Mouse (Mus musculus): ENCODE results near the gene Ddr1.

Ddr1 gene

DNA sequence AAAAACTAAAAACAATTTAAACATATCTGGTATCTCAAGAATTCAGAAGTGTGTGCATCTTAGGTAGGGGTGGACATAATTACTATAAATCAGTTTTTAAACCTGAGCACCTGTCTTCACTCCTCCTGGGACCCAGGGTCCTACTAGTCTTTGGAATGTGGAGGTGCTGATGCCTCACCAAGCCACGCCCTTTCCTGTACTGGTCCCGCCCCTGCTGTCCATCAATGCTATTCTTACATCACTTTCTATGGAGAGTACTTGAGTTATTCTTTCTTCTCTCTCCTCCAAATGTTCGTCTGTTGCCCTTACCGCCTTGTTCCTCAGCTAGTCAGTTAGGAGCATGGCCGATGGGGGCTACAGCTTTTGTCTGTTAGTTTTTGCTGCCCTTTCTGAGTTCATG, 68.1 kb downstream of the Ddr1 start:
- DNase-seq (ENCODE audit: low read depth, low spot score) = peak; percentile 72

DNA sequence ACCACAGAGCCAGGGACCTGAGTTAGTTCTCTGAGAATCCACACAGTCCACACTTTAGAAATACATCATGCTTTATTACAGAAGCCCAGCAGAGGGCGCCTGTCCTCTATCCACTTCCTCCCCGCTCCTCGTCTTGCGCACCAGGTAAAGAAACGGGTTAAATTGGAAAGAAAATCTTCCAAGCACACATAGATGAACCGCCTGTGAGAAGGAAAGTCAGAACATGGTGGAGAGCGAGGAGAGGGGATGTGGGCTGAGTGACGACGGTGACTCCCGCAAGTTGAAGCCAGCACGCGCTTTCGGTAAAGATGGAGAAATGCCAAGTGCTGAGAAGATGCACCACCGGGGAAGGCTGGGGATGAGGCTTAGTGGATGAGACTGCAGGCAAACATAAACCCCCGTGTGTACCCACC, 68.7 kb downstream of the Ddr1 start:
- peak; percentile 90 for DNase-seq (ENCODE audit: low read depth, low spot score)

DNA sequence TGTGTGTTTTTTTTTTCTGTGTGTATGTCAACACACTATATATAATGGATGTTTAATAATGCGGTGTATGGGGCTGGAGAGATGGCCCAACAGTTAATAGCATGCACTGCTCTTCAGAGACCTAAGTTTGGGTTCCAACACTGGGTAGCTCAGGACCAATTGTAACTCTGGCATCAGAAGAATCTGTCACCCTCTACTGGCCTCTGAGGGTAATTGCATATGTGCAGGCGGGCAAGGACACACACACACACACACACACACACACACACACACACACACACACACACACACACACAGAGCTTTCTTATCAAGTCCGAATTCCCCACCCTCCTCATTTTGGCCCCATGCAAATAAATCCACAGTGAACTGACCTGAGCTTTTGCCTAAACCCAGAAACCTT, 69.2 kb downstream of the Ddr1 start:
- DNase-seq (ENCODE audit: low read depth, low spot score) = no peak

DNA sequence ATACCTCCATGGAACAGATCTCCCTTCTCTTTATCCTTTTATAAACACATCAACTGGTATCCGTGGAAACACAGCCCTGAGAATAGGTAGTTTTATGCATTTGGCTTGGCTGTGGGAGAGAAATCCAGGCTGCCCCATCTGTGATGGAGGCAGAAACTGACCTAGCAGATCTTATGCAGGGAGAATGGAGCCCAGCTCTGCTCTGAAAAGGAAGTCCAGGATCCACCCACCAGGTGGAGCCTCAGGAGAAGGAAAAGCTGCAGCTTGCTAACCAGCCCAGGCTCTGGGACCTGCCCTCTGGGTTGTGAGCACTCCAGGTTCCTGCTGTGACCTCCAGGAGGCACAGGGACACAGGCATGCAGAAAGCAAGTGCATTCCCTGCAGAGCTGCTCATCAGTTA, 70.4 kb downstream of the Ddr1 start:
- peak; percentile 69 for DNase-seq (ENCODE audit: low read depth, low spot score)
